Mouse (Mus musculus) ovary, adult 18-20 months (tissue): Measurements from ENCODE around the gene Olfr1290.

Source experiments
- DNase-seq: peaks from one replicate; pipeline ENCODE4 v3.0.0; 2022; ENCODE audit warnings: low spot score, mixed read lengths

The Olfr1290 gene

GRCm38 (mm10) chr2:111493729-111494128, at the start of gene Olfr1290:
Olfr1290 (minus strand) TSS chr2:111493829.
- DNase-seq, result no peak

DNA sequence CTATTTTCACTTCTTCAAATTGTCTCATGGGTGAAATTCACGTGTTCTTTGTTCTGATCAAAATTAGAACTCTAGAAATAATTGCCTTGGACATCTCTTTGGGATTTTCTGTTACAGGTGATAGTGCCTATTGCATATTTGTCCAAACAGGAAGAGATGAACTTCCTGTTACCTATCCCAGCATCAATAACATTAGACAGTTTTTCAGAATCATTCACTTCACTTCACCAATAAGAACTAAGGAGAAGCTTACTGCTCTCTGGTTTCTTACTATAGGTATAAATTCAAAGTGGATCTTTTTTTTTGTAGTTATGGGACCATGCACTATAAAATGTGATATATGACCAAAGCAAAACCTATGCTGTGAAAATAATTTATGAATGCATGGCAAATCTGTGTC, 46.6 kb upstream of the Olfr1290 start, which contains the start of gene Olfr1294:
Gene Olfr1294 (minus strand): TSS at position 101 of the 400 bp plus-strand sequence.
- no peak for DNase-seq

DNA sequence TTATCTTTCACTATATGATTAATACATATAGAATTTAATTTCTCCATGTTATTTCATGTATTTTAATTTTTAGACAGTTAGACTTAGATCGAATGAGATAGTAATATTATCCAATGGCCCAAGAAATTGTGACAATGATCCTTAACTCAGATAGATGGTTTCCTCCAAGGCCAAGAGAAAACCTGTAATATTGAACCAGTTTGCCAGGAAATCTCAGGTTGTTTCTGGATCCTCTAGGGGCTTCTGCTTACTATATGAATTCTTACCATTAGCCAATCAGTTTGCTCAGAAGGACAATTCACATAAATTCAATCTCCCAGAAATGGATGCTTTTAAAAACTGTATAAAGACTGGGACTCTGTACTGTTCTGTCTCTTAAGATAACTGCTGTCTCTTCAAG, 31.3 kb upstream of the Olfr1290 start, which contains the start of gene Olfr1293-ps:
Gene Olfr1293-ps (plus strand): TSS at position 301 of the 400 bp plus-strand sequence.
- no peak for DNase-seq

GRCm38 (mm10) chr2:111517451-111517850, 23.8 kb upstream of the Olfr1290 start:
- DNase-seq, result no peak

- no peak for DNase-seq
Observed at GRCm38 (mm10) chr2:111496880-111497279, 3.3 kb upstream of the Olfr1290 start, which contains the start of gene Olfr1291-ps1. Olfr1291-ps1 (plus strand) TSS chr2:111497180.

DNA sequence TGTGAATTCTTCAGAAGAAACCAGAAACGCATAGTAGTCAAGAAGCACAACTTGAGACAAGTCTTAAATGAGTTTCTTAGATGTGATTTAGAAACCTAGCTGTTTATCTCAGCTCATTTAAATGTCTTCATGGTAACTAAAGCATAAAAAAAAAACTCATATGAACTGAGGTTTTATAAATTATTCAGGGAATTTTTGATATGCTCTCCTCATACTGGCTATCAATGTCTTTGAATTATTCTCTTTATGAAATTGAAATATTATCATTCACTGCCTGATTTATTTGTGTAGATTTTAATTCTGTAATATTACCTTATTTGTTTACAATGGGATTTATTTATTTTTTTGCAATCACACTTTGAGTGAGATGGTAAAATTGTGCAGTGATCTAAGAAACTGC, 13.1 kb downstream of the Olfr1290 start, which contains the start of gene Olfr1289:
Gene Olfr1289 (plus strand): TSS at position 301 of the 400 bp plus-strand sequence.
- no peak for DNase-seq

- no peak for DNase-seq
Observed at GRCm38 (mm10) chr2:111473801-111474200, 19.8 kb downstream of the Olfr1290 start, which contains the start of gene Olfr1288. Olfr1288 (plus strand) TSS chr2:111474101.

DNA sequence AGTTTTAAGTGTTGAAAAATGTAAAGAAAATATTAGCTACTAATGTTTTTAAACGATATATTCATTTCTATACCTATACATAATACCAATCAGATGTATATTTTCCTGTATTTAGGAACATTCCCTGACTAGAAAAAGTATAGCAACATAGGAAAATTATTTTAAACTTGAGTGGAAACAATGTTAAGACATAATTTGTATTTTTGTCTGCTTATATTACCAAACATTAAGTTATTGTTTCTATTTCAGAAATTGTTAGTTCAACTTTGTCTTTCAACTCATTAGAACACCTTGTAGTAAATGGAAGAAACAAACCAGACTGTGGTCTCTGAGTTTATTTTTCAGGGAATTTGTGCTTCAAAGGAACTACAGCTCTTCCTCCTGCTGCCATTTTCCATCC, 44.8 kb downstream of the Olfr1290 start, which contains the start of gene Olfr1287:
Gene Olfr1287 (plus strand): TSS at position 301 of the 400 bp plus-strand sequence.
- no peak for DNase-seq
